Mouse (Mus musculus) embryonic facial prominence, embryonic 11.5 days (tissue): ENCODE data around the gene Otor. TPM values are rescaled to one million over a fixed set of nuclear protein-coding genes. Genes with fewer than 3 reads are reported as not detected.
A peak's percentile ranks its signal among the peaks of the same experiment; 100 is the strongest.

Experiments
- ATAC-seq: fragments of 200-750 bp; cut with Nextera tagmentation; replicated peaks from 2 replicates; pipeline ENCODE4 v1.8.0; 2017; ENCODE audit warnings: low read depth; ENCODE audit not compliant: insufficient number of reproducible peaks, low FRiP score, low TSS enrichment
- DNase-seq: peaks from one replicate; pipeline ENCODE4 v3.0.0-alpha.2; 2015; ENCODE audit warnings: low spot score
- H3K27ac ChIP-seq: fragments of 300-500 bp; sonication (generic); replicated peaks from 2 replicates; pipeline ENCODE4 v1.5.1; 2014; ENCODE audit warnings: mild to moderate bottlenecking, low read depth, low read length, control low read depth
- H3K27me3 ChIP-seq: fragments of 300-500 bp; sonication (generic); 2 replicates; pipeline ENCODE4 v1.6.1; 2014; ENCODE audit warnings: mild to moderate bottlenecking, low read length, moderate library complexity, mixed read lengths; ENCODE audit not compliant: control insufficient read depth, insufficient read depth
- H3K36me3 ChIP-seq: fragments of 300-500 bp; sonication (generic); replicated peaks from 2 replicates; pipeline ENCODE4 v1.6.1; 2014; ENCODE audit warnings: low read depth, mild to moderate bottlenecking, low read length, moderate library complexity, mixed read lengths; ENCODE audit not compliant: control insufficient read depth, insufficient read depth
- H3K4me1 ChIP-seq: fragments of 300-500 bp; sonication (generic); 2 replicates; pipeline ENCODE4 v1.6.1; 2014; ENCODE audit warnings: low read length, mixed read lengths; ENCODE audit not compliant: control insufficient read depth, insufficient read depth
- H3K4me2 ChIP-seq: fragments of 300-500 bp; sonication (generic); 2 replicates; pipeline ENCODE4 v1.6.1; 2014; ENCODE audit warnings: low read depth, mild to moderate bottlenecking, control low read depth, low read length, moderate library complexity
- H3K4me3 ChIP-seq: fragments of 300-500 bp; sonication (generic); 2 replicates; pipeline ENCODE4 v1.5.1; 2014; ENCODE audit warnings: low read depth, low read length, control low read depth
- H3K9ac ChIP-seq: fragments of 300-500 bp; sonication (generic); replicated peaks from 2 replicates; pipeline ENCODE4 v1.6.1; 2014; ENCODE audit warnings: mild to moderate bottlenecking, control low read depth, low read length
- H3K9me3 ChIP-seq: fragments of 300-500 bp; sonication (generic); replicated peaks from 2 replicates; pipeline ENCODE4 v1.6.1; 2016; ENCODE audit warnings: mild to moderate bottlenecking, low read length, inconsistent platforms, mixed read lengths; ENCODE audit not compliant: control insufficient read depth
- WGBS: fragments of 180-500 bp; shearing (Covaris S2); extraction: QIAGEN DNeasy Blood & Tissue Kit; methylation state at CpG from one replicate; pipeline ENCODE4 v1.1.7; 2014; 5-methylcytosine and 5-hydroxymethylcytosine counted together
- polyA plus RNA-seq: library from polyadenylated mRNA; unstranded; fragments of >200 nt; fragmentation: Nextera tagmentation; extraction: Ambion mirVana; gene quantifications from 2 replicates; pipeline ENCODE4 v1.2.1, GENCODE M21; 2014

Gene Otor
- polyA plus RNA-seq, 1 experiment from 2014 or later = 6.7 TPM

GRCm38 (mm10) chr2:143094761-143095160, 16.5 kb downstream of the Otor start:
- Histone ChIP-seq H3K4me2 (no peak overlapping the region), H3K9me3 (no peaks in the 10 kb centered on the region), H3K36me3 (no peaks in the 10 kb centered on the region), H3K4me1 (no peaks in the 10 kb centered on the region), H3K4me3 (no peak overlapping the region), H3K27ac (no peak overlapping the region), H3K27me3 (no peaks in the 10 kb centered on the region), H3K9ac (no peak overlapping the region)
- 71% methylated on average over 6 of the region's 6 CpGs for WGBS
- ATAC-seq (no peak), DNase-seq (no peak)

- H3K4me1 ChIP-seq = no peaks in the 10 kb centered on the region
- H3K4me2 ChIP-seq = no peak overlapping the region
- H3K9ac ChIP-seq = no peak overlapping the region
- no peak overlapping the region for H3K4me3 ChIP-seq
- no peak for ATAC-seq
- H3K27me3 ChIP-seq = no peaks in the 10 kb centered on the region
- DNase-seq = no peak
- 66% methylated on average over 1 of the region's 1 CpGs for WGBS
- H3K36me3 ChIP-seq = no peaks in the 10 kb centered on the region
- H3K9me3 ChIP-seq = no peaks in the 10 kb centered on the region
- no peak overlapping the region for H3K27ac ChIP-seq
Observed at GRCm38 (mm10) chr2:143097170-143097569, 18.9 kb downstream of the Otor start.

GRCm38 (mm10) chr2:143113859-143114258, 35.6 kb downstream of the Otor start:
- Histone ChIP-seq H3K4me2 (no peak overlapping the region), H3K27ac (no peak overlapping the region), H3K4me1 (no peaks in the 10 kb centered on the region), H3K4me3 (no peak overlapping the region), H3K27me3 (no peaks in the 10 kb centered on the region), H3K9ac (no peak overlapping the region), H3K9me3 (no peaks in the 10 kb centered on the region), H3K36me3 (no peaks in the 10 kb centered on the region)
- 90% methylated on average over 1 of the region's 1 CpGs for WGBS
- DNase-seq (peak; percentile 74), ATAC-seq (no peak)

GRCm38 (mm10) chr2:143114716-143115115, 36.4 kb downstream of the Otor start:
- Histone ChIP-seq H3K4me2 (no peak overlapping the region), H3K27me3 (no peaks in the 10 kb centered on the region), H3K9me3 (no peaks in the 10 kb centered on the region), H3K36me3 (no peaks in the 10 kb centered on the region), H3K4me1 (no peaks in the 10 kb centered on the region), H3K27ac (no peak overlapping the region), H3K9ac (no peak overlapping the region), H3K4me3 (no peak overlapping the region)
- 83% methylated on average over 4 of the region's 4 CpGs for WGBS
- DNase-seq (no peak), ATAC-seq (no peak)

- WGBS = 72% methylated on average over 3 of the region's 3 CpGs
- ATAC-seq = no peak
Observed at GRCm38 (mm10) chr2:143117453-143117852, 39.2 kb downstream of the Otor start.

GRCm38 (mm10) chr2:143118221-143118620, 39.9 kb downstream of the Otor start:
- Histone ChIP-seq H3K9me3 (no peaks in the 10 kb centered on the region), H3K4me1 (no peaks in the 10 kb centered on the region), H3K4me2 (no peak overlapping the region), H3K36me3 (no peaks in the 10 kb centered on the region), H3K4me3 (no peak overlapping the region), H3K9ac (no peak overlapping the region), H3K27me3 (no peaks in the 10 kb centered on the region), H3K27ac (no peak overlapping the region)
- DNase-seq = no peak
- no peak for ATAC-seq
- WGBS = 79% methylated on average over 7 of the region's 7 CpGs

More at GRCm38 (mm10) chr2:143117453-143117852, 39.2 kb downstream of the Otor start:
- no peak overlapping the region for H3K4me3 ChIP-seq
- no peaks in the 10 kb centered on the region for H3K9me3 ChIP-seq
- H3K36me3 ChIP-seq = no peaks in the 10 kb centered on the region
- no peak overlapping the region for H3K4me2 ChIP-seq
- no peaks in the 10 kb centered on the region for H3K27me3 ChIP-seq
- peak; percentile 9 for DNase-seq
- H3K9ac ChIP-seq = no peak overlapping the region
- no peak overlapping the region for H3K27ac ChIP-seq
- no peaks in the 10 kb centered on the region for H3K4me1 ChIP-seq

GRCm38 (mm10) chr2:143131098-143131646, 52.9 kb downstream of the Otor start:
- Histone ChIP-seq H3K4me2 (no peak overlapping the region), H3K27ac (no peak overlapping the region), H3K4me3 (no peak overlapping the region), H3K27me3 (no peaks in the 10 kb centered on the region), H3K4me1 (no peaks in the 10 kb centered on the region), H3K36me3 (no peaks in the 10 kb centered on the region), H3K9me3 (no peaks in the 10 kb centered on the region), H3K9ac (no peak overlapping the region)
- ATAC-seq (no peak), DNase-seq (no peak)
- WGBS = 78% methylated on average over 5 of the region's 5 CpGs
